Mouse (Mus musculus) midbrain, embryonic 10.5 days (tissue): ENCODE measurements around the gene Gpr107. TPM values are rescaled to one million over a fixed set of nuclear protein-coding genes. Genes with fewer than 3 reads are reported as not detected.

Experiments
- DNase-seq: peaks from one replicate; pipeline ENCODE4 v3.0.0-alpha.2; 2017; ENCODE audit warnings: low spot score
- H3K27ac ChIP-seq: fragments of 300-500 bp; sonication (generic); replicated peaks from 2 replicates; pipeline ENCODE4 v1.5.1; 2016; ENCODE audit warnings: mild to moderate bottlenecking
- H3K27me3 ChIP-seq: fragments of 300-500 bp; sonication (generic); 2 replicates; pipeline ENCODE4 v1.6.1; 2016; ENCODE audit warnings: low read depth, mild to moderate bottlenecking; ENCODE audit not compliant: poor library complexity, severe bottlenecking
- H3K36me3 ChIP-seq: fragments of 300-500 bp; sonication (generic); 2 replicates; pipeline ENCODE4 v1.6.1; 2016; ENCODE audit warnings: mild to moderate bottlenecking, moderate library complexity
- H3K4me1 ChIP-seq: fragments of 300-500 bp; sonication (generic); 2 replicates; pipeline ENCODE4 v1.6.1; 2016
- H3K4me3 ChIP-seq: fragments of 300-500 bp; sonication (generic); 2 replicates; pipeline ENCODE4 v1.5.1; 2016; ENCODE audit warnings: mild to moderate bottlenecking, moderate library complexity
- H3K9me3 ChIP-seq: fragments of 300-500 bp; sonication (generic); replicated peaks from 2 replicates; pipeline ENCODE4 v1.6.1; 2016; ENCODE audit warnings: mild to moderate bottlenecking
- WGBS: fragments of 180-500 bp; shearing (Covaris S2); methylation state at CpG from one replicate; pipeline ENCODE4 v1.1.7; 2016; 5-methylcytosine and 5-hydroxymethylcytosine counted together
- polyA plus RNA-seq: library from polyadenylated mRNA; unstranded; fragments of >200 nt; fragmentation: Nextera tagmentation; extraction: Ambion mirVana; gene quantifications from 2 replicates; pipeline ENCODE4 v1.2.1, GENCODE M21; 2016

Gpr107 gene
- polyA plus RNA-seq, 1 experiment from 2014 or later, result 33.8 TPM

GRCm38 (mm10) chr2:31246251-31246971 is 94.3 kb downstream of the Gpr107 start:
- WGBS, result 2% methylated on average over 40 of the region's 41 CpGs
- peaks cover 69% of the 10 kb centered on the region for H3K4me1 ChIP-seq
- peak overlapping the region; percentile 87 for H3K4me3 ChIP-seq
- peaks cover 16% of the 10 kb centered on the region for H3K36me3 ChIP-seq
- peak; percentile 69 for DNase-seq
- peak overlapping the region; percentile 94 for H3K27ac ChIP-seq
- H3K9me3 ChIP-seq, result no peaks in the 10 kb centered on the region
- H3K27me3 ChIP-seq, result peaks cover 50% of the 10 kb centered on the region

GRCm38 (mm10) chr2:31248856-31249255 is 96.7 kb downstream of the Gpr107 start:
- Histone ChIP-seq H3K36me3 (peaks cover 26% of the 10 kb centered on the region), H3K9me3 (no peaks in the 10 kb centered on the region; the same call in 1 of the 2 replicates), H3K4me3 (no peak overlapping the region), H3K27ac (no peak overlapping the region), H3K4me1 (peaks cover 53% of the 10 kb centered on the region), H3K27me3 (peaks cover 28% of the 10 kb centered on the region)
- DNase-seq, result no peak
- WGBS, result 93% methylated on average over 6 of the region's 6 CpGs

- Histone ChIP-seq H3K4me1 (peaks cover 50% of the 10 kb centered on the region), H3K4me3 (no peak overlapping the region), H3K27ac (no peak overlapping the region), H3K36me3 (peaks cover 26% of the 10 kb centered on the region), H3K27me3 (peaks cover 4% of the 10 kb centered on the region; the same call in 1 of the 2 replicates), H3K9me3 (no peaks in the 10 kb centered on the region; the same call in 1 of the 2 replicates)
- no peak for DNase-seq
- WGBS, result 96% methylated on average over 4 of the region's 4 CpGs
Measured at GRCm38 (mm10) chr2:31252167-31252566, 100.1 kb downstream of the Gpr107 start.

- H3K27ac ChIP-seq, result no peak overlapping the region
Measured at GRCm38 (mm10) chr2:31253463-31253862, 101.3 kb downstream of the Gpr107 start.

GRCm38 (mm10) chr2:31254806-31255205 is 102.7 kb downstream of the Gpr107 start:
- no peak for DNase-seq
- H3K4me3 ChIP-seq, result no peak overlapping the region
- no peaks in the 10 kb centered on the region for H3K27me3 ChIP-seq
- no peaks in the 10 kb centered on the region; the same call in 1 of the 2 replicates for H3K9me3 ChIP-seq
- no peak overlapping the region for H3K27ac ChIP-seq
- peaks cover 65% of the 10 kb centered on the region for H3K4me1 ChIP-seq
- peaks cover 12% of the 10 kb centered on the region; the same call in 1 of the 2 replicates for H3K36me3 ChIP-seq
- 86% methylated on average over 3 of the region's 3 CpGs for WGBS

More at GRCm38 (mm10) chr2:31253463-31253862, 101.3 kb downstream of the Gpr107 start:
- H3K9me3 ChIP-seq, result no peaks in the 10 kb centered on the region; the same call in 1 of the 2 replicates
- WGBS, result 61% methylated on average over 3 of the region's 3 CpGs
- H3K4me1 ChIP-seq, result peaks cover 51% of the 10 kb centered on the region
- no peaks in the 10 kb centered on the region for H3K27me3 ChIP-seq
- H3K36me3 ChIP-seq, result peaks cover 21% of the 10 kb centered on the region
- no peak for DNase-seq
- H3K4me3 ChIP-seq, result no peak overlapping the region

- DNase-seq, result peak; percentile 64
- Histone ChIP-seq H3K9me3 (no peaks in the 10 kb centered on the region; the same call in 1 of the 2 replicates), H3K27me3 (no peaks in the 10 kb centered on the region), H3K27ac (peak overlapping the region; percentile 63), H3K36me3 (peaks cover 10% of the 10 kb centered on the region; the same call in 1 of the 2 replicates), H3K4me1 (peaks cover 59% of the 10 kb centered on the region), H3K4me3 (peak overlapping the region; percentile 3; the same call in 1 of the 2 replicates)
- WGBS, result 26% methylated on average over 21 of the region's 21 CpGs
Measured at GRCm38 (mm10) chr2:31255952-31256938, 104.1 kb downstream of the Gpr107 start.

- 78% methylated on average over 6 of the region's 6 CpGs for whole genome bisulfite sequencing
- Histone ChIP-seq H3K9me3 (no peaks in the 10 kb centered on the region; the same call in 1 of the 2 replicates), H3K36me3 (peaks cover 3% of the 10 kb centered on the region; the same call in 1 of the 2 replicates), H3K27ac (0 out of 2 replicates have a peak overlapping the region, but pooled peaks have one; percentile 63), H3K4me3 (no peak overlapping the region), H3K4me1 (peaks cover 58% of the 10 kb centered on the region), H3K27me3 (no peaks in the 10 kb centered on the region)
- no peak for DNase-seq
Measured at GRCm38 (mm10) chr2:31257096-31257495, 105.0 kb downstream of the Gpr107 start.

- H3K4me3 ChIP-seq, result peak overlapping the region; percentile 62
- peak overlapping the region; percentile 64 for H3K27ac ChIP-seq
Measured at GRCm38 (mm10) chr2:31258609-31259366, 106.7 kb downstream of the Gpr107 start.

GRCm38 (mm10) chr2:31259367-31259920 is 107.3 kb downstream of the Gpr107 start:
- Histone ChIP-seq H3K4me1 (peaks cover 77% of the 10 kb centered on the region), H3K36me3 (no peaks in the 10 kb centered on the region; the same call in 1 of the 2 replicates), H3K27ac (peak overlapping the region; percentile 64), H3K9me3 (no peaks in the 10 kb centered on the region), H3K4me3 (peak overlapping the region; percentile 62), H3K27me3 (no peaks in the 10 kb centered on the region)
- DNase-seq, result no peak
- 22% methylated on average over 9 of the region's 9 CpGs for WGBS

More at GRCm38 (mm10) chr2:31258609-31259366, 106.7 kb downstream of the Gpr107 start:
- no peaks in the 10 kb centered on the region for H3K9me3 ChIP-seq
- peaks cover 70% of the 10 kb centered on the region for H3K4me1 ChIP-seq
- WGBS, result 12% methylated on average over 22 of the region's 22 CpGs
- peak; percentile 62 for DNase-seq
- H3K27me3 ChIP-seq, result no peaks in the 10 kb centered on the region
- H3K36me3 ChIP-seq, result no peaks in the 10 kb centered on the region; the same call in 1 of the 2 replicates

GRCm38 (mm10) chr2:31260549-31260948 is 108.4 kb downstream of the Gpr107 start:
- Histone ChIP-seq H3K4me3 (no peak overlapping the region), H3K27ac (no peak overlapping the region), H3K4me1 (peaks cover 78% of the 10 kb centered on the region), H3K9me3 (no peaks in the 10 kb centered on the region), H3K36me3 (no peaks in the 10 kb centered on the region; the same call in 1 of the 2 replicates), H3K27me3 (no peaks in the 10 kb centered on the region)
- 89% methylated on average over 8 of the region's 8 CpGs for WGBS
- DNase-seq, result no peak

- H3K36me3 ChIP-seq, result peaks cover 5% of the 10 kb centered on the region
Measured at GRCm38 (mm10) chr2:31263039-31263461, 110.9 kb downstream of the Gpr107 start.

More at GRCm38 (mm10) chr2:31263039-31263461, 110.9 kb downstream of the Gpr107 start:
- DNase-seq, result no peak
- no peaks in the 10 kb centered on the region for H3K9me3 ChIP-seq
- peak overlapping the region; percentile 59; the same call in 1 of the 2 replicates for H3K27ac ChIP-seq
- peaks cover 78% of the 10 kb centered on the region for H3K4me1 ChIP-seq
- no peak overlapping the region for H3K4me3 ChIP-seq
- no peaks in the 10 kb centered on the region for H3K27me3 ChIP-seq
- 84% methylated on average over 8 of the region's 8 CpGs for WGBS
